Mouse (Mus musculus) cerebellum, adult 2 months (tissue): ENCODE results near the gene Topbp1.

ENCODE experiments used
- CTCF ChIP-seq: fragments of 200-500 bp; IDR thresholded peaks from 2 replicates; pipeline ENCODE4 v1.5.1; 2011; ENCODE audit warnings: low read depth, mild to moderate bottlenecking, control low read depth, low read length, moderate library complexity, borderline replicate concordance; ENCODE audit not compliant: insufficient read depth
- POLR2A ChIP-seq: fragments of 200-500 bp; IDR thresholded peaks from 2 replicates; pipeline ENCODE4 v1.6.1; 2011; ENCODE audit warnings: low read length, control low read depth, borderline replicate concordance; ENCODE audit not compliant: insufficient read depth

GRCm38 (mm10) chr9:103398509-103399157 lies 93.6 kb downstream of the Topbp1 start:
- TF ChIP-seq CTCF (no peak), POLR2A (no peak)
